Mouse (Mus musculus) small intestine, adult 2 months (tissue): Measurements from ENCODE around the gene Fcgbp.
A peak's percentile ranks its signal among the peaks of the same experiment; 100 is the strongest.

Experiments used
- CTCF ChIP-seq: fragments of 200-500 bp; IDR thresholded peaks from 2 replicates; pipeline ENCODE4 v1.5.1; 2012; ENCODE audit warnings: low read depth, mild to moderate bottlenecking, control low read depth, inconsistent platforms, low read length, moderate library complexity, mixed read lengths; ENCODE audit not compliant: insufficient replicate concordance, insufficient read length; ENCODE audit errors: extremely low read depth
- POLR2A ChIP-seq: fragments of 200-500 bp; IDR thresholded peaks from 2 replicates; pipeline ENCODE4 v1.6.1; 2012; ENCODE audit warnings: low read depth, mild to moderate bottlenecking, control low read depth, inconsistent platforms, low read length, moderate library complexity

DNA sequence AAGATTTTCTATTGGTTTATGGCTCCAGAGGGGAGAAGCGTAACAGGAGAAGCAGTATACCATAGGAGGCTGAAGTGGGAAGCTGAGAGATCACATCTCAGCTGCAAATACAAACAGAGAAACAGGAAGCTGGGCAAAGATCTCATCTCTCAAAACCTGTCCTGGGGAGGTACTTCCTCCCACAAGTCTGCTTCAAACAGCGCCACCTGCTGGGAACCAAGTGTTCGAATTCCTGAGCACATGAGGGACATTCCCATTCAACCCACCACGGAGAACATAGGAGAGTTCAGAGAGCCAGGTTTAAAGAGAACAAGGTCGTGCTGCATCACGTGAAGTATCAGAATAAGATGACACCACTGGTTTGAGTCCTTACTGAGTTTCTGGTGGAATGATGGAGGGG, 94.4 kb downstream of the Fcgbp start:
- TF ChIP-seq CTCF = peak; percentile 18; the same call in 1 of the 2 replicates
- TF ChIP-seq POLR2A = no peak
